Mouse (Mus musculus): ENCODE data around the gene Kcng3.

Kcng3 gene

GRCm38 (mm10) chr17:83539262-83540037, 92.2 kb downstream of the Kcng3 start:
- ChIA-PET POLR2A (interaction anchor here in 3 of 4 experiments (0.7 to 2.2 kb wide), 7 partner anchors 10 to 434 kb away, joined by 3 to 8 read pairs (median 3); no protein-coding TSS in a partner anchor), CTCF (interaction anchor here in 1 of 4 experiments (0.8 kb wide), 1 partner anchor 9 kb away, joined by 4 read pairs; no protein-coding TSS in a partner anchor)

- CTCF ChIA-PET, result no interaction called here
- POLR2A ChIA-PET, result interaction anchor here in 3 of 4 experiments (0.7 to 3.0 kb wide), 10 partner anchors 9 to 434 kb away, joined by 3 to 14 read pairs (median 4); no protein-coding TSS in a partner anchor
Measured at GRCm38 (mm10) chr17:83538694-83539093, 93.0 kb downstream of the Kcng3 start.

GRCm38 (mm10) chr17:83538141-83538540, 93.6 kb downstream of the Kcng3 start:
- CTCF ChIA-PET, result interaction anchor here in 1 of 4 experiments (0.5 to 0.6 kb wide), 2 partner anchors 125 to 245 kb away, joined by 3 to 14 read pairs; no protein-coding TSS in a partner anchor
- POLR2A ChIA-PET, result interaction anchor here in 3 of 4 experiments (0.5 to 3.0 kb wide), 9 partner anchors 9 to 33 kb away, joined by 3 to 14 read pairs (median 4); no protein-coding TSS in a partner anchor

All from embryonic stem cell, embryonic (primary cell).